Mouse (Mus musculus): ENCODE results near the gene Col6a1.

Col6a1 gene

GRCm38 (mm10) chr10:76674581-76674980 is 51.4 kb downstream of the Col6a1 start:
- peak; percentile 46 for DNase-seq

DNA sequence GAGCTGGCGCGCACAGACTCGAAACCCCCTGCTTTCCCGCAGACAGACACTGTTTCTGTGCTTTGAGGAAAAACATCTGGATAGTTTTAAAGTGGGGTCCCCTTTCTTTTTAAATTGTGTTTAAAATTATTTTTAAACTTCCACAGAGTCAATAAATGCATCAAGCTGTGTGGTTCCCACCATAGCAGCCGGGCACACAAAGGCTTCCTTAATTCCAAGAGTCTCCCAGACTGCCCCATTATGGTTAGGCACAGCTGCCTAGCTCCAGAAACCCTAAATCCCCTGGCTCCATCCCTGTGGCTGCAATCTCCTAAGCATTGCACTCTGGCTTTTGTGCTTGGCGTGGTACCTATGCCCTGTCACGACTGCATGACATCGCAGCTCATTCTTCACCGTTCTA is 54.0 kb downstream of the Col6a1 start:
- no peak for DNase-seq

- DNase-seq, result no peak
Observed at GRCm38 (mm10) chr10:76668947-76669284, 57.1 kb downstream of the Col6a1 start.

GRCm38 (mm10) chr10:76668261-76668946 is 57.6 kb downstream of the Col6a1 start:
- no peak for DNase-seq

- no peak for DNase-seq
Observed at GRCm38 (mm10) chr10:76667197-76667805, 58.7 kb downstream of the Col6a1 start.

GRCm38 (mm10) chr10:76665551-76665950 is 60.4 kb downstream of the Col6a1 start:
- DNase-seq, result no peak

DNA sequence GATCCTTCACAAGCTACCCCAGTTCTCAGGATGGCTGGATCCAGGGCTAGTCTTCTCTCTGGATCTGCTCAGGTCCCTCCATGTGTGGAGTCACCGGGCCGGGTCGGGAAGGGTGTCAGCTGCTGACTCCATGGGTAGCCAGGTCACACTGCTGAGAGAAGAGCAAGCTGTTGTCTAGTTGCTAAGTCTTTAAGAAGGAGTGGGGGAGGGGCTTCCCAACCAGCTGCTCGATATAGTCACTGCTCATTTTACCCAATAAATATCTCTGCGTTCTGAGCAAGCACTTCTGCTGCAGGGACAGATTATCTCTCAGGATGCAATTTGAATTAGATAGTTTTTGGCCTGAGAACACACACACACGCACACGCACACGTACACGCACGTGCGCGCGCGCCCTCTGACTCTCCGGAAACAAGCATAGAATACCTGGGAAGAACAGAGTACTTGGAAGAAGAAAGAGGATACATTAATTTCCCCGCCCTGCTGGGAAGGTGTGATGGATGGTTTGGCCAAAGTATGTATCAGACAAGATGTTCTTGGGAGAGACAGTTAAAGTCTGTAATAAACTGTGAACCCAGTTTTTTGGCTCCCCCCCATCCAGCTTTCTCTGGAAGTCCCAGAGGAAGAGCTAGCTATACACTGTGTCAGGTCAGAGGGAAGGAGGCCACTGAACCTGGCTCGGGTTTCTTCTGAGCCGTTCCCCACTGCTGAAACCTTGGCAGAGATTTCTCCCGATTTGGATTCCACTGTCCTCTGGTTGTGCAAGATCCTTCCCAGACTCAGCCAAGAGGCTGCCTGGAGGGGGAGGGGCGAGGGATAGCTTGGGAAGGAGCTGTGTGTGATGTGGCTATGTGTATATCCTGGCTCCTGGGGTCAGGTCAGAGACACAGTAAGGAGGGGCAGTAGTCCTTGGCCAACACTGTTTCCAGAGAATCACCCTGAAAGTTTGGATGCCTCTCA is 61.5 kb downstream of the Col6a1 start:
- DNase-seq, result peak; percentile 85
